Mouse (Mus musculus) granulocyte monocyte progenitor cell, adult 5-6 weeks (primary cell): Measurements from ENCODE around the gene Dynll1. TPM values are rescaled to one million over a fixed set of nuclear protein-coding genes. Genes with fewer than 3 reads are reported as not detected.

ENCODE experiments used
- ATAC-seq: replicated peaks from 2 replicates; pipeline ENCODE4 v1.8.0; 2016; ENCODE audit warnings: mild to moderate bottlenecking, moderate TSS enrichment, inconsistent platforms; ENCODE audit not compliant: poor library complexity, severe bottlenecking
- total RNA-seq, 2 experiments: library from RNA; stranded (forward) in 1 of 2; stranded (reverse) in 1 of 2; fragments of 200-712, 200-1000 nt in 1 of 2; fragments of >200 nt in 1 of 2; fragmentation: Nextera tagmentation in 1 of 2; gene quantifications; 2 replicates each; pipeline ENCODE4 v1.2.3; 2014 to 2017

Dynll1 gene
- total RNA-seq, 2 experiments from 2014 or later, result 379 to 491 TPM

GRCm38 (mm10) chr5:115271931-115272811, 28.6 kb downstream of the Dynll1 start:
- peak; percentile 23; the same call in 1 of the 2 replicates for ATAC-seq

- ATAC-seq, result no peak
Observed at GRCm38 (mm10) chr5:115269969-115270368, 30.8 kb downstream of the Dynll1 start.

- no peak for ATAC-seq
Observed at GRCm38 (mm10) chr5:115268266-115268665, 32.5 kb downstream of the Dynll1 start.

- no peak for ATAC-seq
Observed at GRCm38 (mm10) chr5:115267469-115268045, 33.2 kb downstream of the Dynll1 start.

GRCm38 (mm10) chr5:115266787-115267468, 33.9 kb downstream of the Dynll1 start:
- ATAC-seq, result peak; percentile 92

GRCm38 (mm10) chr5:115266340-115266739, 34.5 kb downstream of the Dynll1 start:
- ATAC-seq, result no peak

GRCm38 (mm10) chr5:115262502-115263291, 38.1 kb downstream of the Dynll1 start:
- no peak for ATAC-seq

- ATAC-seq, result no peak
Observed at GRCm38 (mm10) chr5:115261880-115262279, 38.9 kb downstream of the Dynll1 start.

GRCm38 (mm10) chr5:115261141-115261540, 39.7 kb downstream of the Dynll1 start:
- ATAC-seq, result no peak

GRCm38 (mm10) chr5:115260356-115260755, 40.4 kb downstream of the Dynll1 start:
- no peak for ATAC-seq

- ATAC-seq, result no peak
Observed at GRCm38 (mm10) chr5:115256909-115257546, 43.8 kb downstream of the Dynll1 start.

GRCm38 (mm10) chr5:115255472-115255871, 45.3 kb downstream of the Dynll1 start:
- ATAC-seq, result no peak

Other genes with a start within 250 kb of the Dynll1 start
- gene Gm10401, start 202.7 kb downstream of the Dynll1 start, total RNA-seq (2014; fragmentation: Nextera tagmentation), result not detected in 2 replicates
- 0.26 TPM in 1 of 2 replicates, not detected in the other for gene Gm10401, start 202.7 kb downstream of the Dynll1 start, total RNA-seq (2017)
- gene Acads, start 181.7 kb downstream of the Dynll1 start, total RNA-seq (2014; fragmentation: Nextera tagmentation), result 32.0 and 59.2 TPM in 2 replicates
- gene Acads, start 181.7 kb downstream of the Dynll1 start, total RNA-seq (2017), result 24.3 and 27.6 TPM in 2 replicates
- 12.5 and 16.4 TPM in 2 replicates for gene Unc119b, start 166.0 kb downstream of the Dynll1 start, total RNA-seq (2014; fragmentation: Nextera tagmentation)
- 8.1 and 10.3 TPM in 2 replicates for gene Unc119b, start 166.0 kb downstream of the Dynll1 start, total RNA-seq (2017)
- 247 and 279 TPM in 2 replicates for gene Mlec, start 142.8 kb downstream of the Dynll1 start, total RNA-seq (2014; fragmentation: Nextera tagmentation)
- gene Mlec, start 142.8 kb downstream of the Dynll1 start, total RNA-seq (2017), result 290 and 318 TPM in 2 replicates
- not detected in 2 replicates for gene Cabp1, start 106.6 kb downstream of the Dynll1 start, total RNA-seq (2014; fragmentation: Nextera tagmentation)
- not detected in 2 replicates for gene Cabp1, start 106.6 kb downstream of the Dynll1 start, total RNA-seq (2017)
- 92.9 and 109 TPM in 2 replicates for gene Pop5, start 65.2 kb downstream of the Dynll1 start, total RNA-seq (2014; fragmentation: Nextera tagmentation)
- 74.0 and 75.4 TPM in 2 replicates for gene Pop5, start 65.2 kb downstream of the Dynll1 start, total RNA-seq (2017)
- gene Rnf10, start 28.1 kb downstream of the Dynll1 start, total RNA-seq (2014; fragmentation: Nextera tagmentation), result 70.1 and 93.7 TPM in 2 replicates
- 52.6 and 57.9 TPM in 2 replicates for gene Rnf10, start 28.1 kb downstream of the Dynll1 start, total RNA-seq (2017)
- gene Coq5, start 21.3 kb downstream of the Dynll1 start, total RNA-seq (2014; fragmentation: Nextera tagmentation), result 21.1 and 24.8 TPM in 2 replicates
- gene Coq5, start 21.3 kb downstream of the Dynll1 start, total RNA-seq (2017), result 35.3 and 41.9 TPM in 2 replicates
- 75.1 and 80.7 TPM in 2 replicates for gene Srsf9, start 26.2 kb upstream of the Dynll1 start, total RNA-seq (2014; fragmentation: Nextera tagmentation)
- 75.0 and 91.4 TPM in 2 replicates for gene Srsf9, start 26.2 kb upstream of the Dynll1 start, total RNA-seq (2017)
- 48.0 and 50.2 TPM in 2 replicates for gene Gatc, start 40.2 kb upstream of the Dynll1 start, total RNA-seq (2014; fragmentation: Nextera tagmentation)
- gene Gatc, start 40.2 kb upstream of the Dynll1 start, total RNA-seq (2017), result 12.1 and 15.3 TPM in 2 replicates
- gene Triap1, start 40.2 kb upstream of the Dynll1 start, total RNA-seq (2014; fragmentation: Nextera tagmentation), result 33.7 and 37.2 TPM in 2 replicates
- gene Triap1, start 40.2 kb upstream of the Dynll1 start, total RNA-seq (2017), result 15.6 and 24.0 TPM in 2 replicates
- gene Cox6a1, start 48.0 kb upstream of the Dynll1 start, total RNA-seq (2014; fragmentation: Nextera tagmentation), result 446 and 566 TPM in 2 replicates
- 56.7 and 64.4 TPM in 2 replicates for gene Cox6a1, start 48.0 kb upstream of the Dynll1 start, total RNA-seq (2017)
- gene Msi1, start 128.6 kb upstream of the Dynll1 start, total RNA-seq (2014; fragmentation: Nextera tagmentation), result not detected in 2 replicates
- not detected in 2 replicates for gene Msi1, start 128.6 kb upstream of the Dynll1 start, total RNA-seq (2017)
- gene Pla2g1b, start 165.3 kb upstream of the Dynll1 start, total RNA-seq (2014; fragmentation: Nextera tagmentation), result not detected in 2 replicates
- gene Pla2g1b, start 165.3 kb upstream of the Dynll1 start, total RNA-seq (2017), result not detected in 2 replicates
- 9.2 and 23.1 TPM in 2 replicates for gene Sirt4, start 183.7 kb upstream of the Dynll1 start, total RNA-seq (2014; fragmentation: Nextera tagmentation)
- gene Sirt4, start 183.7 kb upstream of the Dynll1 start, total RNA-seq (2017), result 2.9 and 7.1 TPM in 2 replicates
- gene Pxn, start 205.7 kb upstream of the Dynll1 start, total RNA-seq (2014; fragmentation: Nextera tagmentation), result 56.2 and 57.1 TPM in 2 replicates
- gene Pxn, start 205.7 kb upstream of the Dynll1 start, total RNA-seq (2017), result 110 and 111 TPM in 2 replicates